Mouse (Mus musculus): ENCODE results near the gene Lrrc17. TPM values are rescaled to one million over a fixed set of nuclear protein-coding genes. Genes with fewer than 3 reads are reported as not detected.
"Not testable (repeated sequence)": the region's sequence is repeated elsewhere in the genome, so short reads cannot be mapped to it uniquely, and the experiment has no call there.

The Lrrc17 gene
- total and polyA plus RNA-seq, 3 experiments, result 0.16 TPM; not detected in 2

- Histone ChIP-seq H3K4me1 (ENCODE audit: insufficient read depth, low read depth, low read length) (no peaks in the 10 kb centered on the region), H3K27me3 (ENCODE audit: insufficient read depth, low read length) (peaks cover 3% of the 10 kb centered on the region; the same call in 1 of the 2 replicates), H3K9me3 (replicated peaks) (no peaks in the 10 kb centered on the region), H3K36me3 (replicated peaks) (no peaks in the 10 kb centered on the region), H3K4me3 (ENCODE audit: low read depth, low read length) (no peak overlapping the region)
- ATAC-seq (ENCODE audit: extremely low read depth, insufficient number of reproducible peaks, low FRiP score, poor library complexity, severe bottlenecking) (no peak), DNase-seq (ENCODE audit: low spot score) (no peak)
- no peak for TF ChIP-seq CTCF (IDR thresholded peaks at IDR 0.05; ENCODE audit: low read depth, low read length)
- no peak for TF ChIP-seq TAL1 (conservative IDR thresholded peaks at IDR 0.05; ENCODE audit: low read depth, low read length)
- TF ChIP-seq GATA2 (IDR thresholded peaks at IDR 0.05; ENCODE audit: borderline replicate concordance, low read depth, low read length), result no peak
- TF ChIP-seq GATA1 (IDR thresholded peaks at IDR 0.05; ENCODE audit: borderline replicate concordance, low read length), result no peak
- no peak for TF ChIP-seq POLR2AphosphoS5 (IDR thresholded peaks at IDR 0.05; ENCODE audit: insufficient replicate concordance, low read depth, low read length)
Measured at GRCm38 (mm10) chr5:21599961-21600360, 56.6 kb downstream of the Lrrc17 start.

GRCm38 (mm10) chr5:21605936-21606335, 62.6 kb downstream of the Lrrc17 start:
- ATAC-seq (ENCODE audit: extremely low read depth, insufficient number of reproducible peaks, low FRiP score, poor library complexity, severe bottlenecking), result no peak
- no peak overlapping the region for H3K4me3 ChIP-seq (ENCODE audit: low read depth, low read length)
- H3K9me3 ChIP-seq (replicated peaks), result no peaks in the 10 kb centered on the region
- no peak for DNase-seq (ENCODE audit: low spot score)
- H3K4me1 ChIP-seq (ENCODE audit: insufficient read depth, low read depth, low read length), result no peaks in the 10 kb centered on the region
- H3K27me3 ChIP-seq (ENCODE audit: insufficient read depth, low read length), result peaks cover 3% of the 10 kb centered on the region
- no peak for TF ChIP-seq POLR2AphosphoS5 (IDR thresholded peaks at IDR 0.05; ENCODE audit: insufficient replicate concordance, low read depth, low read length)
- no peak for TF ChIP-seq CTCF (IDR thresholded peaks at IDR 0.05; ENCODE audit: low read depth, low read length)
- TF ChIP-seq TAL1 (conservative IDR thresholded peaks at IDR 0.05; ENCODE audit: low read depth, low read length), result no peak
- TF ChIP-seq GATA2 (IDR thresholded peaks at IDR 0.05; ENCODE audit: borderline replicate concordance, low read depth, low read length), result no peak
- TF ChIP-seq GATA1 (IDR thresholded peaks at IDR 0.05; ENCODE audit: borderline replicate concordance, low read length), result no peak
- H3K36me3 ChIP-seq (replicated peaks), result no peaks in the 10 kb centered on the region

GRCm38 (mm10) chr5:21608311-21609304, 65.2 kb downstream of the Lrrc17 start:
- H3K27me3 ChIP-seq (ENCODE audit: insufficient read depth, low read length), result peaks cover 3% of the 10 kb centered on the region
- no peak for TF ChIP-seq TAL1 (conservative IDR thresholded peaks at IDR 0.05; ENCODE audit: low read depth, low read length)
- TF ChIP-seq GATA2 (IDR thresholded peaks at IDR 0.05; ENCODE audit: borderline replicate concordance, low read depth, low read length), result no peak
- no peak for TF ChIP-seq CTCF (IDR thresholded peaks at IDR 0.05; ENCODE audit: low read depth, low read length)
- TF ChIP-seq POLR2AphosphoS5 (IDR thresholded peaks at IDR 0.05; ENCODE audit: insufficient replicate concordance, low read depth, low read length), result no peak
- no peaks in the 10 kb centered on the region for H3K36me3 ChIP-seq (replicated peaks)
- no peak overlapping the region for H3K4me3 ChIP-seq (ENCODE audit: low read depth, low read length)
- H3K4me1 ChIP-seq (ENCODE audit: insufficient read depth, low read depth, low read length), result no peaks in the 10 kb centered on the region
- no peak for DNase-seq (ENCODE audit: low spot score)
- no peak for ATAC-seq (ENCODE audit: extremely low read depth, insufficient number of reproducible peaks, low FRiP score, poor library complexity, severe bottlenecking)
- H3K9me3 ChIP-seq (replicated peaks), result no peaks in the 10 kb centered on the region

GRCm38 (mm10) chr5:21610996-21611395, 67.6 kb downstream of the Lrrc17 start:
- TF ChIP-seq GATA1 (IDR thresholded peaks at IDR 0.05; ENCODE audit: borderline replicate concordance, low read length) (no peak), TAL1 (conservative IDR thresholded peaks at IDR 0.05; ENCODE audit: low read depth, low read length) (no peak), CTCF (IDR thresholded peaks at IDR 0.05; ENCODE audit: low read depth, low read length) (no peak), POLR2AphosphoS5 (IDR thresholded peaks at IDR 0.05; ENCODE audit: insufficient replicate concordance, low read depth, low read length) (no peak), GATA2 (IDR thresholded peaks at IDR 0.05; ENCODE audit: borderline replicate concordance, low read depth, low read length) (no peak)
- no peaks in the 10 kb centered on the region for H3K9me3 ChIP-seq (replicated peaks)
- peaks cover 3% of the 10 kb centered on the region for H3K27me3 ChIP-seq (ENCODE audit: insufficient read depth, low read length)
- H3K4me1 ChIP-seq (ENCODE audit: insufficient read depth, low read depth, low read length), result no peaks in the 10 kb centered on the region; the same call in 1 of the 2 replicates
- ATAC-seq (ENCODE audit: extremely low read depth, insufficient number of reproducible peaks, low FRiP score, poor library complexity, severe bottlenecking), result no peak
- no peaks in the 10 kb centered on the region for H3K36me3 ChIP-seq (replicated peaks)
- no peak for DNase-seq (ENCODE audit: low spot score)
- no peak overlapping the region for H3K4me3 ChIP-seq (ENCODE audit: low read depth, low read length)

- H3K4me1 ChIP-seq (ENCODE audit: insufficient read depth, low read depth, low read length); H3K36me3 ChIP-seq (replicated peaks); ATAC-seq (ENCODE audit: extremely low read depth, insufficient number of reproducible peaks, low FRiP score, poor library complexity, severe bottlenecking); H3K9me3 ChIP-seq (replicated peaks); H3K27me3 ChIP-seq (ENCODE audit: insufficient read depth, low read length); DNase-seq (ENCODE audit: low spot score); H3K4me3 ChIP-seq (ENCODE audit: low read depth, low read length): not testable (repeated sequence)
Measured at GRCm38 (mm10) chr5:21614299-21614698, 70.9 kb downstream of the Lrrc17 start.

- Histone ChIP-seq H3K27me3 (ENCODE audit: insufficient read depth, low read length) (peaks cover 3% of the 10 kb centered on the region; the same call in 1 of the 2 replicates), H3K4me1 (ENCODE audit: insufficient read depth, low read depth, low read length) (no peaks in the 10 kb centered on the region; the same call in 1 of the 2 replicates), H3K36me3 (replicated peaks) (no peaks in the 10 kb centered on the region), H3K4me3 (ENCODE audit: low read depth, low read length) (no peak overlapping the region), H3K9me3 (replicated peaks) (no peaks in the 10 kb centered on the region)
- no peak for TF ChIP-seq POLR2AphosphoS5 (IDR thresholded peaks at IDR 0.05; ENCODE audit: insufficient replicate concordance, low read depth, low read length)
- TF ChIP-seq CTCF (IDR thresholded peaks at IDR 0.05; ENCODE audit: low read depth, low read length), result no peak
- TF ChIP-seq TAL1 (conservative IDR thresholded peaks at IDR 0.05; ENCODE audit: low read depth, low read length), result no peak
- no peak for TF ChIP-seq GATA1 (IDR thresholded peaks at IDR 0.05; ENCODE audit: borderline replicate concordance, low read length)
- no peak for TF ChIP-seq GATA2 (IDR thresholded peaks at IDR 0.05; ENCODE audit: borderline replicate concordance, low read depth, low read length)
- ATAC-seq (ENCODE audit: extremely low read depth, insufficient number of reproducible peaks, low FRiP score, poor library complexity, severe bottlenecking), result no peak
- DNase-seq (ENCODE audit: low spot score), result no peak
Measured at GRCm38 (mm10) chr5:21616450-21617009, 73.2 kb downstream of the Lrrc17 start.

Other genes with a start within 250 kb of the Lrrc17 start
- gene Fgl2, start 170.9 kb upstream of the Lrrc17 start, total RNA-seq (2014; fragmentation: Nextera tagmentation), result 6.0 and 6.5 TPM in 2 replicates
- gene Fgl2, start 170.9 kb upstream of the Lrrc17 start, total RNA-seq (2017), result 8.9 and 9.7 TPM in 2 replicates
- 1.6 TPM in 2 replicates for gene Fgl2, start 170.9 kb upstream of the Lrrc17 start, polyA plus RNA-seq (2012)
- gene Ccdc146, start 118.9 kb upstream of the Lrrc17 start, total RNA-seq (2014; fragmentation: Nextera tagmentation), result not detected in 2 replicates
- gene Ccdc146, start 118.9 kb upstream of the Lrrc17 start, total RNA-seq (2017), result 0.22 TPM in 1 of 2 replicates, not detected in the other
- gene Ccdc146, start 118.9 kb upstream of the Lrrc17 start, polyA plus RNA-seq (2012), result not detected in 2 replicates
- 11.1 and 14.2 TPM in 2 replicates for gene Fam185a, start 118.6 kb upstream of the Lrrc17 start, total RNA-seq (2014; fragmentation: Nextera tagmentation)
- gene Fam185a, start 118.6 kb upstream of the Lrrc17 start, total RNA-seq (2017), result 8.1 and 9.5 TPM in 2 replicates
- 2.3 and 2.8 TPM in 2 replicates for gene Fam185a, start 118.6 kb upstream of the Lrrc17 start, polyA plus RNA-seq (2012)
- not detected in 2 replicates for gene Fbxl13, start 102.1 kb downstream of the Lrrc17 start, total RNA-seq (2014; fragmentation: Nextera tagmentation)
- 0.11 TPM in 1 of 2 replicates, not detected in the other for gene Fbxl13, start 102.1 kb downstream of the Lrrc17 start, total RNA-seq (2017)
- gene Fbxl13, start 102.1 kb downstream of the Lrrc17 start, polyA plus RNA-seq (2012), result not detected in 2 replicates
- gene Armc10, start 102.3 kb downstream of the Lrrc17 start, total RNA-seq (2014; fragmentation: Nextera tagmentation), result 32.5 and 51.2 TPM in 2 replicates
- gene Armc10, start 102.3 kb downstream of the Lrrc17 start, total RNA-seq (2017), result 54.9 and 61.5 TPM in 2 replicates
- gene Armc10, start 102.3 kb downstream of the Lrrc17 start, polyA plus RNA-seq (2012), result 34.1 and 42.2 TPM in 2 replicates
- gene Napepld, start 157.8 kb downstream of the Lrrc17 start, total RNA-seq (2014; fragmentation: Nextera tagmentation), result 16.1 and 17.2 TPM in 2 replicates
- 3.5 and 3.6 TPM in 2 replicates for gene Napepld, start 157.8 kb downstream of the Lrrc17 start, total RNA-seq (2017)
- 1.1 and 1.4 TPM in 2 replicates for gene Napepld, start 157.8 kb downstream of the Lrrc17 start, polyA plus RNA-seq (2012)
- gene Pmpcb, start 193.6 kb downstream of the Lrrc17 start, total RNA-seq (2014; fragmentation: Nextera tagmentation), result 52.6 and 60.8 TPM in 2 replicates
- gene Pmpcb, start 193.6 kb downstream of the Lrrc17 start, total RNA-seq (2017), result 104 and 113 TPM in 2 replicates
- gene Pmpcb, start 193.6 kb downstream of the Lrrc17 start, polyA plus RNA-seq (2012), result 35.6 and 41.6 TPM in 2 replicates
- 140 and 150 TPM in 2 replicates for gene Dnajc2, start 241.7 kb downstream of the Lrrc17 start, total RNA-seq (2014; fragmentation: Nextera tagmentation)
- gene Dnajc2, start 241.7 kb downstream of the Lrrc17 start, total RNA-seq (2017), result 139 and 150 TPM in 2 replicates
- 83.4 and 111 TPM in 2 replicates for gene Dnajc2, start 241.7 kb downstream of the Lrrc17 start, polyA plus RNA-seq (2012)
- gene Psmc2, start 241.7 kb downstream of the Lrrc17 start, total RNA-seq (2014; fragmentation: Nextera tagmentation), result 184 and 196 TPM in 2 replicates
- gene Psmc2, start 241.7 kb downstream of the Lrrc17 start, total RNA-seq (2017), result 97.3 and 112 TPM in 2 replicates
- 8.4 and 14.3 TPM in 2 replicates for gene Psmc2, start 241.7 kb downstream of the Lrrc17 start, polyA plus RNA-seq (2012)

Measured in G1E (cell line).